Mouse (Mus musculus): Measurements from ENCODE around the gene Tyrp1.

Tyrp1 gene

DNA sequence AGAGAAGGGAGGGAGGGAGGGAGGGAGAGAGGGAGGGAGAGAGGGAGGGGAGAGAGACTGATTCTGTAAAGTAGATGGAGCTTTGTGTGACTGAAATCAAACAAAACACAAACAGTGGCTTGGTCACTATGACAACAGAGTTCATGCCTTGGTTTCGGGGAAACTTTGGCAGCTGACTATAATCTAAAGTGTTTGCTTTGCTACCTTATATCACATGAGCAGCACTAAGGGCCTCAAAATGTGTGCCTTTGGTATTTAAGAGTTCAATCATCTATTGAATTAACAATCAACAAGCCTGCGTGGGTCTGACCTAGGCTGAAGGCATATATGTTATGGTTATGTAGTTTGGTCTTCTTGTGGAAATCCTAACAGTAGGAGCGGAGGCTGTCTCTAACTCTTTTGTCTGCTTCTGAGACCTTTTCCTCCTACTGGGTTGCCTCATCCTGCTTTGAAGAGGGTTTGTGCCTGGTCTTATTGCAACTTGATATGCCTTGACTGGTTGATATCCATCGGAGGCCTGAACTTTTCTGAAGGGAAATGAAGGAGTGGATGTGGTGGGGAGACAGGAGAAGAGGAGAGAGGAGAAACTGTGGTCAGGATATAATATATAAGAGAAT, 61.5 kb downstream of the Tyrp1 start:
- no peak for DNase-seq (ENCODE audit: low spot score in 2 of 2)

All from left cerebral cortex, adult 9 months (tissue).